Mouse (Mus musculus): ENCODE measurements around the gene Fam13a.

Fam13a gene

GRCm38 (mm10) chr6:58882271-58882670 is 142.1 kb downstream of the Fam13a start:
- DNase-seq (ENCODE audit: low read depth, low spot score): no peak

Measured in embryo, embryonic 11.5 days (tissue).